Mouse (Mus musculus): Measurements from ENCODE around the gene Cmss1. TPM values are rescaled to one million over a fixed set of nuclear protein-coding genes. Genes with fewer than 3 reads are reported as not detected.
A peak's percentile ranks its signal among the peaks of the same experiment; 100 is the strongest.

The Cmss1 gene
- polyA plus RNA-seq, 1 experiment: 10.1 TPM

DNA sequence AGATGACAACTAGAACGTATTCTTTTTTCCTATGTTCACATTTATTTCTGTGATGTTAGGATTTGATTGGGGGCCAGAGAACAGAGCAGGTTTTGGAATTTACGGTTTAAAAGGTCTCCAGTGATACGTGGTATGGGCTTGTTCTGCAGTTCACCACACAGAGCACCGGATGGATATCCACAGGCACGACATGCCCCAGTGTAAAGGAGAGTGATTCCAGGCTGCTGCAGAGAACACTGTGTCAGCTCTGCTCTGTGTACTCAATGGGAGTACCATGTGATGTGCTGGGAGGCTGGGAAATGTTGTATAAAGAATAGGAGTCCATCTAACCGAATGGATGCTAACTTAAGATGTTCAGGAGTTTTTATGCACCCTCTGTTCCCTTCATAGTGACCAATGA lies 252.7 kb downstream of the Cmss1 start:
- TF ChIP-seq CTCF (IDR thresholded peaks at IDR 0.05; ENCODE audit: borderline replicate concordance, extremely low read depth, insufficient read depth, insufficient read length): no peak
- TF ChIP-seq POLR2A (IDR thresholded peaks at IDR 0.05; ENCODE audit: borderline replicate concordance, extremely low read depth, insufficient read depth, insufficient read length, poor library complexity, severe bottlenecking): no peak
- DNase-seq (ENCODE audit: low read depth): no peak

DNA sequence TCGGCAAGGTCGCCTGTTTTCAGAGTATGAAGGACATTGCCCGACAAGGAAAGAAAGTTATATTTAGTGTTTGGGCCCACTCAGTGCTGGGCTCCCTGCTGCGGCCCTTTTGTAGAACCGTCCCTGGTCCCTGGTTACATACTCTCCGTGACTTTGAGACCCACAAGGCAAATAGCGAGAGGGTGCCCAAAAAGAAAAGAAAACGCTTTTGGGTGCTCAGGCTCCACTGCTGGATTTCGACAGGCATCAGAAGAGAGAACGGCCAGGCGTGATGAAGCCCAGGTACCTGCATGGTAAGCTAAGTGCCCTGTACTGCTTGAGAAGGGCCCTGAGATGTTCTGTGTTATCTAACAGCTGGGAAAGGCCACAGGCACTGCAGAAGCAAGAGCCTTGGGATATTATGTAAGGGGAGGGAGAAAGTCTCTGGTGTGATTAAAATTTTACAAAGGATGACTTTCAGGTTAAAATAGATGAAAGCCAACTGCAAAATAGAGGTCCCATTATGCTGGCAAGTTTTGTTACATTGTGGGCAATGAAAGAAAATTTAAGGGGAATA lies 253.4 kb downstream of the Cmss1 start:
- TF ChIP-seq POLR2A (IDR thresholded peaks at IDR 0.05; ENCODE audit: borderline replicate concordance, extremely low read depth, insufficient read depth, insufficient read length, poor library complexity, severe bottlenecking) (no peak), CTCF (IDR thresholded peaks at IDR 0.05; ENCODE audit: borderline replicate concordance, extremely low read depth, insufficient read depth, insufficient read length) (no peak)
- DNase-seq (ENCODE audit: low read depth): no peak

GRCm38 (mm10) chr16:57352751-57353150 lies 253.9 kb downstream of the Cmss1 start, which contains the start of gene Filip1l:
Gene Filip1l (plus strand): TSS chr16:57353093.
- no peak for DNase-seq (ENCODE audit: low read depth)

DNA sequence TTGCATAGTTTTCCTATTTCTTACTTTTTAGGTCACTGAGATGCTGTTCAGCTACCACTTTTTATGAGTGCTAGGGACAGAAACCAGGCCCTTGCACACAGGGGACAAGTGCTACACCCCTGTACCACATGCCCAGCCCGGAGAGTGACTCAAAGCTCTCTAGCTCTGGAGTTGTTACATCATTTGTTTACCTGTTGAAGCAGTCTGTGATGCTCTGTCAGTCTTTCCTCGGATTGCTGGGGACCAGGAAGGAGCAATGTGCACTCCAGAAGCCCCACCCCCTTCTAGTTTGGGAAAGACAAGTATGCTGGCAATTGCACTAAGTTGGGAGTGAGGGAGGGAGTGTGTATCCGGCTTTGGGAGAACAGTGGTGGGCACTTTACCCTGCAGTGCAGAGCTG lies 257.0 kb downstream of the Cmss1 start:
- DNase-seq (ENCODE audit: low read depth): no peak
- TF ChIP-seq POLR2A (IDR thresholded peaks at IDR 0.05; ENCODE audit: borderline replicate concordance, extremely low read depth, insufficient read depth, insufficient read length, poor library complexity, severe bottlenecking) (no peak), CTCF (IDR thresholded peaks at IDR 0.05; ENCODE audit: borderline replicate concordance, extremely low read depth, insufficient read depth, insufficient read length) (no peak)

More at GRCm38 (mm10) chr16:57352751-57353150, 253.9 kb downstream of the Cmss1 start, which contains the start of gene Filip1l:
- TF ChIP-seq CTCF (IDR thresholded peaks at IDR 0.05; ENCODE audit: borderline replicate concordance, extremely low read depth, insufficient read depth, insufficient read length) (no peak), POLR2A (IDR thresholded peaks at IDR 0.05; ENCODE audit: borderline replicate concordance, extremely low read depth, insufficient read depth, insufficient read length, poor library complexity, severe bottlenecking) (no peak)

GRCm38 (mm10) chr16:57349039-57349438 lies 257.6 kb downstream of the Cmss1 start:
- DNase-seq (ENCODE audit: low read depth): no peak
- TF ChIP-seq POLR2A (IDR thresholded peaks at IDR 0.05; ENCODE audit: borderline replicate concordance, extremely low read depth, insufficient read depth, insufficient read length, poor library complexity, severe bottlenecking) (no peak), CTCF (IDR thresholded peaks at IDR 0.05; ENCODE audit: borderline replicate concordance, extremely low read depth, insufficient read depth, insufficient read length) (no peak)

GRCm38 (mm10) chr16:57346258-57346657 lies 260.4 kb downstream of the Cmss1 start:
- TF ChIP-seq POLR2A (IDR thresholded peaks at IDR 0.05; ENCODE audit: borderline replicate concordance, extremely low read depth, insufficient read depth, insufficient read length, poor library complexity, severe bottlenecking): no peak
- no peak for TF ChIP-seq CTCF (IDR thresholded peaks at IDR 0.05; ENCODE audit: borderline replicate concordance, extremely low read depth, insufficient read depth, insufficient read length)
- no peak for DNase-seq (ENCODE audit: low read depth)

- peak; percentile 46 for DNase-seq (ENCODE audit: low read depth)
- TF ChIP-seq CTCF (IDR thresholded peaks at IDR 0.05; ENCODE audit: borderline replicate concordance, extremely low read depth, insufficient read depth, insufficient read length): no peak
- TF ChIP-seq POLR2A (IDR thresholded peaks at IDR 0.05; ENCODE audit: borderline replicate concordance, extremely low read depth, insufficient read depth, insufficient read length, poor library complexity, severe bottlenecking): no peak
Measured at GRCm38 (mm10) chr16:57340613-57340898, 266.1 kb downstream of the Cmss1 start.

DNA sequence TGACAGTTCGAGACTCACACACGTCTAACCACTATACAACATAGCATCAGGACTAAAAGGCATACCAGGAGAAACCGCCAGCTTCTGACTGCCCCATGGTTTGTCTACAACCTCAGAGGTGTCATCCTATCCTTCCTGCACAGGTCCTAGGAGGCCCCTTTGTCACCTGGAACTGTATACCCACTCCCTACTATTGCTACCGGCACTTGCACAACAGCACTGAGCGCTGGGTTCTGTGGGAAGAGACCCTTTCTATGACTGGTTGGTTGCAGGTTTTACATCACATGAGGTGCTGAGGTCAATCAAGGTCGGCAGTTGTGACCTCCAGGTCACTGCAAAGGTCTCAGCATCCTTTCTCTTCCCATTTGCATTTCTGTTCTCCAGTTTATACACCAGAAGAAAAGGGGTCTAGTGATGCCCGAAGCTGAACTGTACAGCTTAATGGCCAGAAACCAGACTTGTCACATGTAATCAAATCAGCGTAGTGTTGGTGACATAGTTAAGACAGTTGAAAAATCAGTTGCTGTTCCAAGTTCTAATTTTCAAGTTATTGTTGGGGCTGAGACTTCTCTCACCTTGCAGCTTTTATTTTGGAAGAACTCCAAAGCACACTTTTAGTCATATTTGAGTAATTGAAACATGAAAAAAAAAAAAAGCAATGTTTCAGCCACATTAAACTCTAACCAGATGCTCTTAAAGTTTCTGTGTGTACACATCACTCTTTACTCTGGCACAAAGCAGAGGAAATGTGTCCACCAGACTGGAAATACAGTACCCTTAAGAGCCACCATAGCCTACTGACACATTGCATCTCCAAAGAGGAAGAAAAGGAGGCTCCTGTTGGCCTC lies 266.7 kb downstream of the Cmss1 start:
- no peak for TF ChIP-seq CTCF (IDR thresholded peaks at IDR 0.05; ENCODE audit: borderline replicate concordance, extremely low read depth, insufficient read depth, insufficient read length)
- TF ChIP-seq POLR2A (IDR thresholded peaks at IDR 0.05; ENCODE audit: borderline replicate concordance, extremely low read depth, insufficient read depth, insufficient read length, poor library complexity, severe bottlenecking): no peak
- no peak for DNase-seq (ENCODE audit: low read depth)

DNA sequence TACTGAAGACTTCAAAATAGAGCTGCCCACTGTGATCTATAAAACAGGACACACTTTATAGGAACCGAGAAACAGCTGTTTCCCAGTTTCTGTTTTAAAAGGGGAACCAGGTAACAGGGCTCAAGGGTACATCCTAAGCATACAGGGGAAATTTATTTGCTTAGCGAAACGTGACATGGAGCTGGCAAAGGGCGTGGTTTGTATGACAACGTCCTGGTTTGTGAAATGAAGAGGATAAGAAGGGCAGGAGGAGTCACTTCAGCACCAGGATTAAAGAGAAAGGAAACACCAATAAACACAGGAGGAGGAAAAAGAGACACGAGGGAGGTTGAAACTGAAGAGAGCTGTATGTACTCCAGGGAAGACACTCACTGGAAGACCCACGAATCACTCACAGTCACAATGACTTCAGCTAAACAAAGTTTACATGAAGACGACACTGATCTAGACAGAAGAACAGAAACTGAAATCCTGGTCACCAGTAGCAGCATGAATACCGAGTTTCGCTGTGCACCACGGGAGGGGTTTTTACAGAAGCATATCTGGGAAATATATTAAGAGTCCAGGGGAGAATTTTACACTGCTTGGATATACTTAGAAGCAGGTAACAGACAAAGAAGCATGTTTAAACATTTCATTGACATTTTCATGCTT lies 269.8 kb downstream of the Cmss1 start:
- TF ChIP-seq POLR2A (IDR thresholded peaks at IDR 0.05; ENCODE audit: borderline replicate concordance, extremely low read depth, insufficient read depth, insufficient read length, poor library complexity, severe bottlenecking): no peak
- TF ChIP-seq CTCF (IDR thresholded peaks at IDR 0.05; ENCODE audit: borderline replicate concordance, extremely low read depth, insufficient read depth, insufficient read length): no peak
- DNase-seq (ENCODE audit: low read depth): no peak

DNA sequence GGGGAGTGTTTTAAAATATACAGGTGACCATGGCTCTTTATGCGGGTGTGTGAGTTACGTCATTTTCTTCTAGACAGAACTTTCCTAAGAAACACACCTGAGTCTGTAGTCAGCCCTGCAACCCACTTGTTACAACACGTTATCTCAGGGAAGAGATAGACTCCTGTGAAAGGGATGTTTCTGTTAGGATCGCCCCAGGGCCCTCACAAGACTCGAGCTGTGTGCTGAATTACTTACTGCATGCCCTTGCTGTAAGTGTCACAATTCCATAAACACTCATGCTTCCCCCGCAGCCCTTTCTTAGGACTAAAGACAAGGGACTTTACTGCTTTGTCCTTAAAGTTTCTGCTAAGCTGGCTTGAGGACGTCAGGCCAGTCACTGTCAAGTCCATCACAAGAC lies 274.4 kb downstream of the Cmss1 start:
- DNase-seq (ENCODE audit: low read depth): no peak
- TF ChIP-seq CTCF (IDR thresholded peaks at IDR 0.05; ENCODE audit: borderline replicate concordance, extremely low read depth, insufficient read depth, insufficient read length) (no peak), POLR2A (IDR thresholded peaks at IDR 0.05; ENCODE audit: borderline replicate concordance, extremely low read depth, insufficient read depth, insufficient read length, poor library complexity, severe bottlenecking) (no peak)

DNA sequence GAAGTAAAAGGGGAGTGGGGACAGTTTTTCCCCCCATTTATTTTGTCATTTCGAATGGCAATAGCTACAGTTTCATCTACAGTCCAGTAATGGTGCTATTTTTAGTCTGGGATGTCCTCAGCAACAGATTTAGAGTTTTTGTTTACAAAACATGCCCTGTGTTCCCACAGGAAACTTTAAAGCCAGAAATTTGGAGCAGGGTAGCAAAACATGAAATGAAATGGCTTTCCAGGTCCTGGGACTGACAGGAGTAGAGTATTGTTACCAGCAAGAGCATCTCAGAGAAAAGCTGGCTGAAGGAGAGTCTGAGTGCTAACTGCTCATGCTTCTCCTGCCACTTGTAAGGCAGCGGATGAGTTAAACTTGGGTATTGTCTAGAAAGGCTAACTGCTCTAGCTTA lies 276.6 kb downstream of the Cmss1 start:
- no peak for DNase-seq (ENCODE audit: low read depth)
- TF ChIP-seq POLR2A (IDR thresholded peaks at IDR 0.05; ENCODE audit: borderline replicate concordance, extremely low read depth, insufficient read depth, insufficient read length, poor library complexity, severe bottlenecking): no peak
- no peak for TF ChIP-seq CTCF (IDR thresholded peaks at IDR 0.05; ENCODE audit: borderline replicate concordance, extremely low read depth, insufficient read depth, insufficient read length)
